Mouse (Mus musculus) hindbrain, embryonic 16.5 days (tissue): ENCODE data around the gene Dcakd. TPM values are rescaled to one million over a fixed set of nuclear protein-coding genes. Genes with fewer than 3 reads are reported as not detected.

Experiments
- ATAC-seq: fragments of 200-750 bp; cut with Nextera tagmentation; 2 replicates; pipeline ENCODE4 v1.8.0; 2017; ENCODE audit warnings: moderate TSS enrichment, moderate library complexity
- H3K27ac ChIP-seq: fragments of 300-500 bp; sonication (generic); 2 replicates; pipeline ENCODE4 v1.5.1; 2014; ENCODE audit warnings: low read depth, mild to moderate bottlenecking, control low read depth, low read length, moderate library complexity
- H3K27me3 ChIP-seq: fragments of 300-500 bp; sonication (generic); replicated peaks from 2 replicates; pipeline ENCODE4 v1.6.1; 2014; ENCODE audit warnings: low read length; ENCODE audit not compliant: control insufficient read depth, insufficient read depth
- H3K36me3 ChIP-seq: fragments of 300-500 bp; sonication (generic); 2 replicates; pipeline ENCODE4 v1.6.1; 2014; ENCODE audit warnings: mild to moderate bottlenecking, low read length, moderate library complexity, mixed read lengths; ENCODE audit not compliant: control insufficient read depth, insufficient read depth
- H3K4me1 ChIP-seq: fragments of 300-500 bp; sonication (generic); 2 replicates; pipeline ENCODE4 v1.6.1; 2014; ENCODE audit warnings: low read depth, low read length; ENCODE audit not compliant: control insufficient read depth, insufficient read depth
- H3K4me2 ChIP-seq: fragments of 300-500 bp; sonication (generic); 2 replicates; pipeline ENCODE4 v1.6.1; 2014; ENCODE audit warnings: mild to moderate bottlenecking, low read length, control low read depth, moderate library complexity
- H3K4me3 ChIP-seq: fragments of 300-500 bp; sonication (generic); 2 replicates; pipeline ENCODE4 v1.5.1; 2014; ENCODE audit warnings: mild to moderate bottlenecking, low read length, control low read depth, moderate library complexity
- H3K9ac ChIP-seq: fragments of 300-500 bp; sonication (generic); 2 replicates; pipeline ENCODE4 v1.6.1; 2014; ENCODE audit warnings: low read depth, mild to moderate bottlenecking, control low read depth, low read length, moderate library complexity
- H3K9me3 ChIP-seq: fragments of 300-500 bp; sonication (generic); 2 replicates; pipeline ENCODE4 v1.6.1; 2014; ENCODE audit warnings: mild to moderate bottlenecking, low read length, moderate library complexity; ENCODE audit not compliant: control insufficient read depth
- WGBS: fragments of 180-500 bp; shearing (Covaris S2); extraction: QIAGEN DNeasy Blood & Tissue Kit; methylation state at CpG from one replicate; pipeline ENCODE4 v1.1.7; 2014; 5-methylcytosine and 5-hydroxymethylcytosine counted together
- polyA plus RNA-seq: library from polyadenylated mRNA; unstranded; fragments of >200 nt; fragmentation: Nextera tagmentation; extraction: Ambion mirVana; gene quantifications from 2 replicates; pipeline ENCODE4 v1.2.1, GENCODE M21; 2015

The Dcakd gene
- polyA plus RNA-seq, 1 experiment from 2014 or later: 132 TPM

- Histone ChIP-seq H3K9ac (no peak overlapping the region), H3K27me3 (no peaks in the 10 kb centered on the region), H3K4me1 (peaks cover 7% of the 10 kb centered on the region), H3K9me3 (no peaks in the 10 kb centered on the region), H3K4me2 (no peak overlapping the region), H3K4me3 (no peak overlapping the region), H3K36me3 (peaks cover 22% of the 10 kb centered on the region), H3K27ac (no peak overlapping the region)
- WGBS: 84% methylated on average over 5 of the region's 5 CpGs
- ATAC-seq: no peak
These were observed 27.1 kb downstream of the Dcakd start for GRCm38 (mm10) chr11:103001063-103001462.

GRCm38 (mm10) chr11:103000111-103000510, 28.0 kb downstream of the Dcakd start:
- peaks cover 7% of the 10 kb centered on the region for H3K4me1 ChIP-seq
- peaks cover 22% of the 10 kb centered on the region for H3K36me3 ChIP-seq
- H3K27ac ChIP-seq: no peak overlapping the region
- 87% methylated on average over 16 of the region's 16 CpGs for WGBS
- no peak overlapping the region for H3K9ac ChIP-seq
- H3K9me3 ChIP-seq: no peaks in the 10 kb centered on the region
- no peaks in the 10 kb centered on the region for H3K27me3 ChIP-seq
- H3K4me2 ChIP-seq: no peak overlapping the region
- no peak for ATAC-seq
- H3K4me3 ChIP-seq: no peak overlapping the region

GRCm38 (mm10) chr11:102999317-102999970, 28.7 kb downstream of the Dcakd start:
- no peak for ATAC-seq
- no peak overlapping the region for H3K9ac ChIP-seq
- H3K27me3 ChIP-seq: no peaks in the 10 kb centered on the region
- no peak overlapping the region for H3K4me3 ChIP-seq
- peaks cover 7% of the 10 kb centered on the region for H3K4me1 ChIP-seq
- WGBS: 82% methylated on average over 14 of the region's 14 CpGs
- no peak overlapping the region for H3K27ac ChIP-seq
- no peaks in the 10 kb centered on the region for H3K9me3 ChIP-seq
- no peak overlapping the region for H3K4me2 ChIP-seq
- H3K36me3 ChIP-seq: peaks cover 22% of the 10 kb centered on the region

GRCm38 (mm10) chr11:102998577-102999316, 29.4 kb downstream of the Dcakd start:
- Histone ChIP-seq H3K27ac (no peak overlapping the region), H3K9ac (no peak overlapping the region), H3K4me1 (peaks cover 7% of the 10 kb centered on the region), H3K4me3 (no peak overlapping the region), H3K36me3 (peaks cover 22% of the 10 kb centered on the region), H3K9me3 (no peaks in the 10 kb centered on the region), H3K4me2 (no peak overlapping the region), H3K27me3 (no peaks in the 10 kb centered on the region)
- WGBS: 67% methylated on average over 14 of the region's 14 CpGs
- ATAC-seq: peak; percentile 29; the same call in 1 of the 2 replicates

GRCm38 (mm10) chr11:102998254-102998576, 29.9 kb downstream of the Dcakd start:
- H3K9me3 ChIP-seq: no peaks in the 10 kb centered on the region
- H3K4me3 ChIP-seq: no peak overlapping the region
- ATAC-seq: no peak
- H3K27me3 ChIP-seq: no peaks in the 10 kb centered on the region
- 85% methylated on average over 7 of the region's 7 CpGs for WGBS
- no peak overlapping the region for H3K4me2 ChIP-seq
- no peak overlapping the region for H3K9ac ChIP-seq
- H3K4me1 ChIP-seq: peaks cover 4% of the 10 kb centered on the region
- H3K27ac ChIP-seq: no peak overlapping the region
- peaks cover 22% of the 10 kb centered on the region for H3K36me3 ChIP-seq

- Histone ChIP-seq H3K9me3 (no peaks in the 10 kb centered on the region), H3K4me3 (no peak overlapping the region), H3K27me3 (no peaks in the 10 kb centered on the region), H3K27ac (no peak overlapping the region), H3K36me3 (peaks cover 22% of the 10 kb centered on the region), H3K4me2 (no peak overlapping the region), H3K9ac (no peak overlapping the region), H3K4me1 (peaks cover 7% of the 10 kb centered on the region)
- WGBS: 96% methylated on average over 12 of the region's 12 CpGs
- ATAC-seq: no peak
These were observed 31.0 kb downstream of the Dcakd start for GRCm38 (mm10) chr11:102996991-102997770.

- Histone ChIP-seq H3K4me1 (peaks cover 15% of the 10 kb centered on the region), H3K36me3 (peaks cover 22% of the 10 kb centered on the region), H3K27me3 (no peaks in the 10 kb centered on the region), H3K27ac (no peak overlapping the region), H3K4me2 (no peak overlapping the region), H3K9me3 (no peaks in the 10 kb centered on the region), H3K4me3 (no peak overlapping the region), H3K9ac (no peak overlapping the region)
- no peak for ATAC-seq
- 90% methylated on average over 7 of the region's 7 CpGs for WGBS
These were observed 31.7 kb downstream of the Dcakd start for GRCm38 (mm10) chr11:102996385-102996784.

GRCm38 (mm10) chr11:102994952-102995351, 33.2 kb downstream of the Dcakd start:
- no peaks in the 10 kb centered on the region for H3K9me3 ChIP-seq
- H3K27me3 ChIP-seq: no peaks in the 10 kb centered on the region
- H3K9ac ChIP-seq: no peak overlapping the region
- no peak overlapping the region for H3K27ac ChIP-seq
- ATAC-seq: no peak
- 82% methylated on average over 18 of the region's 18 CpGs for WGBS
- H3K4me1 ChIP-seq: peaks cover 22% of the 10 kb centered on the region
- no peak overlapping the region for H3K4me3 ChIP-seq
- H3K4me2 ChIP-seq: no peak overlapping the region
- H3K36me3 ChIP-seq: peaks cover 22% of the 10 kb centered on the region

GRCm38 (mm10) chr11:102993420-102994029, 34.6 kb downstream of the Dcakd start:
- peaks cover 14% of the 10 kb centered on the region for H3K36me3 ChIP-seq
- peaks cover 8% of the 10 kb centered on the region; the same call in 1 of the 2 replicates for H3K27me3 ChIP-seq
- ATAC-seq: 0 out of 2 replicates have a peak, but pooled peaks have one; percentile 21
- H3K27ac ChIP-seq: no peak overlapping the region
- no peak overlapping the region for H3K4me2 ChIP-seq
- no peaks in the 10 kb centered on the region for H3K9me3 ChIP-seq
- H3K4me1 ChIP-seq: peaks cover 28% of the 10 kb centered on the region
- no peak overlapping the region for H3K9ac ChIP-seq
- no peak overlapping the region for H3K4me3 ChIP-seq
- WGBS: 22% methylated on average over 17 of the region's 17 CpGs
